8 mouse cellular contexts compared by ENCODE assay signal in genomic region chr2:59772261-59772683, GRCm38 (mm10).
DNase-seq lines count a peak whose midpoint lies in the region; ATAC-seq lines count a peak whose summit lies in the region.
"Had no signal": no experiment of that assay in that cellular context is flagged by ENCODE, and none has a peak within 500 bp of the region (broad histone marks: within the 10 kb centered on the region; RNA-seq: fewer than 3 reads in every experiment).

No protein-coding gene starts in this region.

- intact Hi-C loops in heart, postnatal 10 days (cut with DNase I): no loop called here

- peak overlapping the region; percentile 15 for H3K4me2 ChIP-seq in limb, embryonic 15.5 days

- H3K27me3 ChIP-seq in limb, embryonic 15.5 days: no peaks in the 10 kb centered on the region

- H3K9me3 ChIP-seq in limb, embryonic 15.5 days: no peaks in the 10 kb centered on the region

- no peaks in the 10 kb centered on the region for H3K36me3 ChIP-seq in limb, embryonic 15.5 days

- no peak for ATAC-seq in limb, embryonic 15.5 days (ENCODE audit: insufficient number of reproducible peaks, low FRiP score, low TSS enrichment, low read depth)
- ATAC-seq in megakaryocyte-erythroid progenitor cell, adult 5-6 weeks (replicated peaks; ENCODE audit: low FRiP score, low TSS enrichment, poor library complexity, severe bottlenecking): no peak

- DNase-seq in ZHBTc4 (ENCODE audit: low read depth, low spot score): peak; percentile 53
- DNase-seq in adrenal gland, postnatal 25 days: peak; percentile 62
- DNase-seq in heart, postnatal 10 days: peak; percentile 20 to 27
- no peak for DNase-seq in retina, postnatal 1 day
- no peak for DNase-seq in retina, embryonic 14.5 days (ENCODE audit: low spot score)

- 21% methylated on average over 12 of the region's 12 CpGs for WGBS in limb, embryonic 15.5 days

- no peak overlapping the region for H3K27ac ChIP-seq in limb, embryonic 15.5 days
- H3K27ac ChIP-seq: liver, embryonic 14.5 days had no signal

- H3K4me3 ChIP-seq in limb, embryonic 15.5 days: no peak overlapping the region

- H3K4me1 ChIP-seq in limb, embryonic 15.5 days: peaks cover 56% of the 10 kb centered on the region

- no peak overlapping the region for H3K9ac ChIP-seq in limb, embryonic 15.5 days
- H3K9ac ChIP-seq: liver, embryonic 14.5 days had no signal

Comparison
In these comparisons a context has a peak if more than half of its experiments do, and no peak if none do; other contexts are left out.
1. DNase-seq: peak in ZHBTc4 (single experiment), adrenal gland, postnatal 25 days (single experiment) and heart, postnatal 10 days (2 of 2); none in retina, postnatal 1 day (single experiment) and retina, embryonic 14.5 days (single experiment).